Mouse (Mus musculus) forelimb bud, embryonic 11.5 days (tissue): ENCODE measurements around the gene Olfr281.
"Not testable (repeated sequence)": the region's sequence is repeated elsewhere in the genome, so short reads cannot be mapped to it uniquely, and the experiment has no call there.

Experiments used
- DNase-seq: peaks from one replicate; pipeline ENCODE4 v3.0.0-alpha.2; 2012; ENCODE audit warnings: low read depth, low spot score

Olfr281 gene

GRCm38 (mm10) chr15:98452288-98452687 lies at the start of gene Olfr281:
Gene Olfr281, plus strand, starts transcription at chr15:98452588.
- no peak for DNase-seq

- no peak for DNase-seq
Measured at GRCm38 (mm10) chr15:98408406-98409060, 43.9 kb upstream of the Olfr281 start.

- no peak for DNase-seq
Measured at GRCm38 (mm10) chr15:98409635-98410034, 42.8 kb upstream of the Olfr281 start.

- no peak for DNase-seq
Measured at GRCm38 (mm10) chr15:98410249-98410648, 42.1 kb upstream of the Olfr281 start.

GRCm38 (mm10) chr15:98415996-98416395 lies 36.4 kb upstream of the Olfr281 start:
- no peak for DNase-seq

- DNase-seq: not testable (repeated sequence)
Measured at GRCm38 (mm10) chr15:98416802-98417201, 35.6 kb upstream of the Olfr281 start.

- DNase-seq: not testable (repeated sequence)
Measured at GRCm38 (mm10) chr15:98417285-98417684, 35.1 kb upstream of the Olfr281 start.

GRCm38 (mm10) chr15:98418096-98418495 lies 34.3 kb upstream of the Olfr281 start:
- DNase-seq: no peak

GRCm38 (mm10) chr15:98420897-98421296 lies 31.5 kb upstream of the Olfr281 start:
- DNase-seq: no peak

- DNase-seq: no peak
Measured at GRCm38 (mm10) chr15:98424326-98424725, 28.1 kb upstream of the Olfr281 start.

GRCm38 (mm10) chr15:98424753-98425152 lies 27.6 kb upstream of the Olfr281 start:
- no peak for DNase-seq

GRCm38 (mm10) chr15:98425188-98425587 lies 27.2 kb upstream of the Olfr281 start:
- DNase-seq: no peak

- not testable (repeated sequence) for DNase-seq
Measured at GRCm38 (mm10) chr15:98430925-98431324, 21.5 kb upstream of the Olfr281 start, which contains the start of gene Olfr282. Gene Olfr282, plus strand, starts transcription at chr15:98431225.

- no peak for DNase-seq
Measured at GRCm38 (mm10) chr15:98444561-98444960, 7.8 kb upstream of the Olfr281 start.

GRCm38 (mm10) chr15:98448521-98448920 lies 3.9 kb upstream of the Olfr281 start:
- peak; percentile 8 for DNase-seq

GRCm38 (mm10) chr15:98469596-98469995 lies 17.2 kb downstream of the Olfr281 start, which contains the start of gene OR5BS1P:
Gene OR5BS1P, plus strand, starts transcription at chr15:98469896.
- no peak for DNase-seq

- DNase-seq: no peak
Measured at GRCm38 (mm10) chr15:98471539-98471938, 19.2 kb downstream of the Olfr281 start.

GRCm38 (mm10) chr15:98474958-98475357 lies 22.6 kb downstream of the Olfr281 start:
- no peak for DNase-seq

- DNase-seq: peak; percentile 28
Measured at GRCm38 (mm10) chr15:98475382-98475781, 23.0 kb downstream of the Olfr281 start.

GRCm38 (mm10) chr15:98476281-98476680 lies 23.9 kb downstream of the Olfr281 start:
- no peak for DNase-seq

GRCm38 (mm10) chr15:98479568-98480102 lies 27.2 kb downstream of the Olfr281 start:
- DNase-seq: no peak

- no peak for DNase-seq
Measured at GRCm38 (mm10) chr15:98482701-98483100, 30.3 kb downstream of the Olfr281 start, which contains the start of gene Lalba. Gene Lalba, minus strand, starts transcription at chr15:98482721.
